Mouse (Mus musculus): ENCODE measurements around the gene Aox1. TPM values are rescaled to one million over a fixed set of nuclear protein-coding genes. Genes with fewer than 3 reads are reported as not detected.
"Not testable (repeated sequence)": the region's sequence is repeated elsewhere in the genome, so short reads cannot be mapped to it uniquely, and the experiment has no call there.

The Aox1 gene
- total RNA-seq (2014; fragmentation: Nextera tagmentation) (not detected in 2 replicates), total RNA-seq (2017) (0.06 and 0.16 TPM in 2 replicates), polyA plus RNA-seq (2012) (not detected in 2 replicates)

DNA sequence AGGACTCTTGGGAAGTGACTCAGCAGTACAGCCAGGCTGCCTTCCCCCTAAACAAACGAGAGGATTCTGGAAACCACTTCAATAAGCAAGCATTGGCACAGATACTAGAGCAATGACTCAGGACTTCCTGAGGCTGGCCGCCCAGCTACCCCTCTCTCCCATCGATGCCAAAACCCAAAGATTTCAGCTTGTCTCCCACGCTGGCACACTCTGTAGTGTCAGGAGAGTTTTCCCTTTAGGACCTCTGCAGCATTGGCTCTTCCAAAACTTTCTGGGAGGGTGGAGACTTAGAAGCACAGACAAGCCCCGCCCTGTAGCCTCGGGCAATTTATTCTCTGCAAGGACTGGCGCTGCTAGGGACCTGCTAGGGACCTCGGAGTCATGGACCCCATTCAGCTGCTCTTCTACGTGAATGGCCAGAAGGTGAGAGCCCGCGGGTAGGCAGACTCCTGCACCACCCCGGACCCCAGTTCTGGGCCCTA lies at the start of gene Aox1:
Aox1 (plus strand) TSS at position 296 of the 482 bp plus-strand sequence.
- DNase-seq (ENCODE audit: low spot score) (peak; percentile 21), ATAC-seq (ENCODE audit: extremely low read depth, insufficient number of reproducible peaks, low FRiP score, poor library complexity, severe bottlenecking) (peak; percentile 86)
- TF ChIP-seq CTCF (IDR thresholded peaks at IDR 0.05; ENCODE audit: low read depth, low read length) (no peak), POLR2AphosphoS5 (IDR thresholded peaks at IDR 0.05; ENCODE audit: insufficient replicate concordance, low read depth, low read length) (no peak), TAL1 (conservative IDR thresholded peaks at IDR 0.05; ENCODE audit: low read depth, low read length) (no peak)
- H3K4me1 ChIP-seq (ENCODE audit: insufficient read depth, low read depth, low read length), result peaks cover 13% of the 10 kb centered on the region
- no peak within 1 kb of the TSS; the same call in 1 of the 2 replicates for H3K4me3 ChIP-seq (ENCODE audit: low read depth, low read length)
- no peaks in the 10 kb centered on the region for H3K9me3 ChIP-seq (replicated peaks)
- peaks cover 18% of the 10 kb centered on the region for H3K36me3 ChIP-seq (replicated peaks)
- peaks cover 11% of the 10 kb centered on the region for H3K27me3 ChIP-seq (ENCODE audit: insufficient read depth, low read length)

DNA sequence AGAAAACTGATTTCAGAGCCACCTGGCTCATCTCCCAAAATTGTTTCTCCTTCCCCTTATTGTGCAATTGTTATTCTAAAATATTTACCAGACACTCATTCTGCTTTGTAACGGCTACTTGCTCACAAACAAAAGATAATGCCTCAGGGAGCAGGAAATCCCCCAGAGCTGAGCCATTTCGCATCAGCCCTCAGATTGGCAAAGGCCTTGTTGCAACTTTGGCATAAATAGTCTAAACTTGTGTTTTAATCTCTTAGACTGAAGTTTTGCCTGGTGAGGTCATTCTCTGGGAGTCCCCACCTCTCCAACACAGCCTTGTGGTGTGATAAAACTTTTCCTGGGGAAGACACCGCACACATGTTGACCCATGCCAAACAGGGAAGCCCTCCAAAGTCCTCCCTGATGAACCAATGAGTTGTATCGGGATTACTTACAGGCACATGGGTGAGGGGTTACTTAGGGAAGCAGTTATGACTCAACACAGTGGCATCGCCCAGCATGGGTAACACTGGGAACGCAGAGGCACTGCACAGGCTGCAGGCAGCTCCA lies 40.6 kb upstream of the Aox1 start:
- no peak overlapping the region for H3K4me3 ChIP-seq (ENCODE audit: low read depth, low read length)

DNA sequence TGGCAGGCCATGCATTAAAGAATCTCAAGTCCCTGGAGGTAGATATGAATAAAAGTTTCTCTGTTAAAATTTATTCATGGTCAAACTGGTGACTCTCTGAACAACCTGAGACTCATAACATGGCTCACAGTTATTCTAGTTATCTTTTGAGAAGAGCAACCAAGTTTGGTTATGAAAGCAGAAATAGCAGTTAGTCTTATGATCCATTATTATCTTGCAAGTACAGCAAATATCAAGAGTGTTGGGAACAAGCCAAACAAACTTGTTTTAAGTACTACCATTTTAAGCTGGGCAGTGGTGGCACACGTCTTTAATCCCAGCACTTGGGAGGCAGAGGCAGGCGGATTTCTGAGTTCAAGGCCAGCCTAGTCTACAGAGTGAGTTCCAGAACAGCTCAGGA lies 38.5 kb upstream of the Aox1 start:
- TF ChIP-seq POLR2AphosphoS5 (IDR thresholded peaks at IDR 0.05; ENCODE audit: insufficient replicate concordance, low read depth, low read length) (no peak), GATA1 (IDR thresholded peaks at IDR 0.05; ENCODE audit: borderline replicate concordance, low read length) (no peak), TAL1 (conservative IDR thresholded peaks at IDR 0.05; ENCODE audit: low read depth, low read length) (no peak), GATA2 (IDR thresholded peaks at IDR 0.05; ENCODE audit: borderline replicate concordance, low read depth, low read length) (no peak), CTCF (IDR thresholded peaks at IDR 0.05; ENCODE audit: low read depth, low read length) (no peak)
- DNase-seq (ENCODE audit: low spot score) (no peak), ATAC-seq (ENCODE audit: extremely low read depth, insufficient number of reproducible peaks, low FRiP score, poor library complexity, severe bottlenecking) (no peak)
- Histone ChIP-seq H3K4me3 (ENCODE audit: low read depth, low read length) (no peak overlapping the region), H3K36me3 (replicated peaks) (no peaks in the 10 kb centered on the region), H3K27me3 (ENCODE audit: insufficient read depth, low read length) (peaks cover 26% of the 10 kb centered on the region), H3K4me1 (ENCODE audit: insufficient read depth, low read depth, low read length) (peaks cover 8% of the 10 kb centered on the region), H3K9me3 (replicated peaks) (no peaks in the 10 kb centered on the region)

More for the DNA sequence above, 40.6 kb upstream of the Aox1 start:
- DNase-seq (ENCODE audit: low spot score) (no peak), ATAC-seq (ENCODE audit: extremely low read depth, insufficient number of reproducible peaks, low FRiP score, poor library complexity, severe bottlenecking) (no peak)
- no peaks in the 10 kb centered on the region for H3K9me3 ChIP-seq (replicated peaks)
- H3K4me1 ChIP-seq (ENCODE audit: insufficient read depth, low read depth, low read length), result no peaks in the 10 kb centered on the region; the same call in 1 of the 2 replicates
- H3K36me3 ChIP-seq (replicated peaks), result no peaks in the 10 kb centered on the region
- TF ChIP-seq POLR2AphosphoS5 (IDR thresholded peaks at IDR 0.05; ENCODE audit: insufficient replicate concordance, low read depth, low read length), result no peak
- TF ChIP-seq GATA1 (IDR thresholded peaks at IDR 0.05; ENCODE audit: borderline replicate concordance, low read length), result no peak
- TF ChIP-seq TAL1 (conservative IDR thresholded peaks at IDR 0.05; ENCODE audit: low read depth, low read length), result no peak
- no peak for TF ChIP-seq GATA2 (IDR thresholded peaks at IDR 0.05; ENCODE audit: borderline replicate concordance, low read depth, low read length)
- TF ChIP-seq CTCF (IDR thresholded peaks at IDR 0.05; ENCODE audit: low read depth, low read length), result no peak
- H3K27me3 ChIP-seq (ENCODE audit: insufficient read depth, low read length), result peaks cover 30% of the 10 kb centered on the region

DNA sequence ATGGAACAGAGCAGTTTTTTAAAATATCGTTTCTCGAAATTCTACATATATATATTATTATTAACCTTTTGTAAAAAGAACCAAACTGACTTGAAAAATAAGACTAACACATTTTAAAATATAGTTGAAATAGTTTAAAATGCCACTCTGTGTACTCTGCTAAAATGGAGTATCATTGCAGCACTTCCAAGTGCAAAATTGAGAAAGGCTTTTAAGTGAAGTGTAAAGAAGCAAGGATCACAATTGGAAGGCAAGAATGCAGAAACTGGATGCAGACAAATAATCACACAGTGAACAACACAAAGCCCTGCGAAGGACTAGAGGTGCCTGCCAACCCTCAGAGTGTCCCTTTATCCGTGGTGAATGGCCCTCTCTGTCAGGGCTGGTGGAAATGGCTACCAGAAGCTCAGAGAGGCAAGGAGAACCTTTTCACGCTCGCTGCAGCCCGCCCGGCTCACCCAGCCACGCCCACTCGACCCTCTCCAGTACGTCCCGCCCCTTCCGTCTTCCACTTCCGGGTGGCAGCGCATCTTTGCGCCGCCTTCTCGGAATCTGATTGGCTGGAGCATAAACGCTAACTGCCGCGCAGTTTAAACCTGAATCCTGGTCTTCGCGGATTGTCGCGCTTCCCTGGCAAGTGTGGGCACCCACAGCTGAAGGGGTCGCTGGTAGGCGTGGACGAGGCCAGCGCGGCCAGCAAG lies 34.1 kb upstream of the Aox1 start, which contains the start of gene Sgo2a:
Sgo2a (plus strand) TSS at position 540 of the 701 bp plus-strand sequence.
- peak within 1 kb of the TSS; percentile 81 for H3K4me3 ChIP-seq (ENCODE audit: low read depth, low read length)
- peaks cover 8% of the 10 kb centered on the region; the same call in 1 of the 2 replicates for H3K27me3 ChIP-seq (ENCODE audit: insufficient read depth, low read length)
- no peaks in the 10 kb centered on the region for H3K9me3 ChIP-seq (replicated peaks)
- no peak for TF ChIP-seq POLR2AphosphoS5 (IDR thresholded peaks at IDR 0.05; ENCODE audit: insufficient replicate concordance, low read depth, low read length)
- TF ChIP-seq CTCF (IDR thresholded peaks at IDR 0.05; ENCODE audit: low read depth, low read length), result no peak
- no peak for TF ChIP-seq TAL1 (conservative IDR thresholded peaks at IDR 0.05; ENCODE audit: low read depth, low read length)
- TF ChIP-seq GATA2 (IDR thresholded peaks at IDR 0.05; ENCODE audit: borderline replicate concordance, low read depth, low read length), result no peak
- no peak for TF ChIP-seq GATA1 (IDR thresholded peaks at IDR 0.05; ENCODE audit: borderline replicate concordance, low read length)
- H3K4me1 ChIP-seq (ENCODE audit: insufficient read depth, low read depth, low read length), result peaks cover 28% of the 10 kb centered on the region
- peaks cover 19% of the 10 kb centered on the region for H3K36me3 ChIP-seq (replicated peaks)
- DNase-seq (ENCODE audit: low spot score), result peak; percentile 94
- ATAC-seq (ENCODE audit: extremely low read depth, insufficient number of reproducible peaks, low FRiP score, poor library complexity, severe bottlenecking), result peak; percentile 98

DNA sequence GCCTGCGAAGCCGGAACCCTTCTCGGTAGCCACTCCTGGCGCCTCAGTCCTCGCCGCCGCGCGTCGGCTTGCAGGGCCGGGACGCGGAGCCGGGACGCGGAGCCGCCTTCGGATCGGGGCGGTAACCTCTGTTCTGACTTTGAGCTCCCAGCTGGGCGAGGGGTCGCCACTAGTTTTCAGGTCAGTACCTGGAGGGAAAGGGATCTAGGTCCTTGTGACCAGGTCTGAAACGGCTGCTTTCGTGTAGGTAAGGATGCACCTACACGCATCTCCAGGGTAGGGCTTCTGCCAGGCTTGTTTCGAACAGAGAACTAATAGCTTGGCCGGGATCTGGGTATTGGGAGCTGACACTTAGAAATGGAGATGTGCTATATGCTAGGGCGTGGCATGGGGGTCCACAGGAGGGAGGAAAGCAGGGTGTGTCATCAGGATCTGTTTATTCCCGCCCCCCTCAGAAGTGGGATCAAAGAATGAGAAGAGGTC lies 33.6 kb upstream of the Aox1 start:
- no peak for TF ChIP-seq GATA2 (IDR thresholded peaks at IDR 0.05; ENCODE audit: borderline replicate concordance, low read depth, low read length)
- no peak for TF ChIP-seq CTCF (IDR thresholded peaks at IDR 0.05; ENCODE audit: low read depth, low read length)
- no peak for TF ChIP-seq GATA1 (IDR thresholded peaks at IDR 0.05; ENCODE audit: borderline replicate concordance, low read length)
- TF ChIP-seq POLR2AphosphoS5 (IDR thresholded peaks at IDR 0.05; ENCODE audit: insufficient replicate concordance, low read depth, low read length), result no peak
- no peak for TF ChIP-seq TAL1 (conservative IDR thresholded peaks at IDR 0.05; ENCODE audit: low read depth, low read length)
- H3K36me3 ChIP-seq (replicated peaks), result peaks cover 24% of the 10 kb centered on the region
- peak; percentile 15; the same call in 1 of the 2 replicates for ATAC-seq (ENCODE audit: extremely low read depth, insufficient number of reproducible peaks, low FRiP score, poor library complexity, severe bottlenecking)
- H3K4me3 ChIP-seq (ENCODE audit: low read depth, low read length), result peak overlapping the region; percentile 81
- peaks cover 7% of the 10 kb centered on the region; the same call in 1 of the 2 replicates for H3K27me3 ChIP-seq (ENCODE audit: insufficient read depth, low read length)
- peak; percentile 14 for DNase-seq (ENCODE audit: low spot score)
- peaks cover 28% of the 10 kb centered on the region for H3K4me1 ChIP-seq (ENCODE audit: insufficient read depth, low read depth, low read length)
- H3K9me3 ChIP-seq (replicated peaks), result no peaks in the 10 kb centered on the region

DNA sequence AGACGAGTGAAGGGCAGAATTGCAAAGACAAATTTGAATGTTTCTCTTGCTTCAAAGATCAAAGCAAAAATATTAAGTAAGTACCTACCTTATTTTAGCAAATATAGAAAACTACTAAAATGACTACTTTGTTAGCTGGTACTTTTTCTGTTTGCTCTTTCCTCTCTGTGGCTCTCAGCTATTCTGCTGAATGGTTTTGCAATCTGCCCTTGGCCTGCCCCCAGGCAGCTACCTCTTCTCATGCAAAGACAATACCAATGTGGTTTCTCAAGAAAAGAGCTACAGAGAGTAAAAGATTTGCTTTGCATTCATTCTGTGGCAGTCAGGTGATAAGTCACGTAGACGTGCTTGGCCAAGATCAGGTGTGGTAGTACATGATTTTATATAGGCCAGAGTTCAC lies 31.6 kb upstream of the Aox1 start:
- no peak for DNase-seq (ENCODE audit: low spot score)
- no peaks in the 10 kb centered on the region for H3K27me3 ChIP-seq (ENCODE audit: insufficient read depth, low read length)
- H3K4me3 ChIP-seq (ENCODE audit: low read depth, low read length), result no peak overlapping the region
- no peak for ATAC-seq (ENCODE audit: extremely low read depth, insufficient number of reproducible peaks, low FRiP score, poor library complexity, severe bottlenecking)
- H3K4me1 ChIP-seq (ENCODE audit: insufficient read depth, low read depth, low read length), result peaks cover 28% of the 10 kb centered on the region
- no peaks in the 10 kb centered on the region for H3K9me3 ChIP-seq (replicated peaks)
- H3K36me3 ChIP-seq (replicated peaks), result peaks cover 37% of the 10 kb centered on the region
- TF ChIP-seq GATA2 (IDR thresholded peaks at IDR 0.05; ENCODE audit: borderline replicate concordance, low read depth, low read length) (no peak), CTCF (IDR thresholded peaks at IDR 0.05; ENCODE audit: low read depth, low read length) (no peak), TAL1 (conservative IDR thresholded peaks at IDR 0.05; ENCODE audit: low read depth, low read length) (no peak), GATA1 (IDR thresholded peaks at IDR 0.05; ENCODE audit: borderline replicate concordance, low read length) (no peak), POLR2AphosphoS5 (IDR thresholded peaks at IDR 0.05; ENCODE audit: insufficient replicate concordance, low read depth, low read length) (no peak)

DNA sequence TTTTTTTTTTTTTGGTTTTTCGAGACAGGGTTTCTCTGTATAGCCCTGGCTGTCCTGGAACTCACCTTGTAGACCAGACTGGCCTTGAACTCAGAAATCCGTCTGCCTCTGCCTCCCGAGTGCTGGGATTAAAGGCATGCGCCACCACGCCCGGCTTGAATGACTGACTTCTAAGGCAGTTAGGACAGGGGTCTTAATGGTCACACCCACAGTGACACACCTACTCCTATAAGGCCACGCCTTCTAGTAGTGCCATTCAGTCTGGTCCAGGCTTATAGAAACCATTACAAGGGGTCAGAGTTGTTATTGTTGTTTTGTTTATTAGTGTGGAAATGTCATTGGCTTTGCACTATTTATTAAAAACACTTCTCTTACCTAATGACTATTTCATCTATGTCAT lies 23.3 kb upstream of the Aox1 start:
- peaks cover 60% of the 10 kb centered on the region for H3K36me3 ChIP-seq (replicated peaks)
- H3K27me3 ChIP-seq (ENCODE audit: insufficient read depth, low read length); H3K4me1 ChIP-seq (ENCODE audit: insufficient read depth, low read depth, low read length); H3K9me3 ChIP-seq (replicated peaks); H3K4me3 ChIP-seq (ENCODE audit: low read depth, low read length); DNase-seq (ENCODE audit: low spot score); ATAC-seq (ENCODE audit: extremely low read depth, insufficient number of reproducible peaks, low FRiP score, poor library complexity, severe bottlenecking): not testable (repeated sequence)
